Mouse (Mus musculus): Measurements from ENCODE around the gene Ppfia3. TPM values are rescaled to one million over a fixed set of nuclear protein-coding genes. Genes with fewer than 3 reads are reported as not detected.

The Ppfia3 gene
- total RNA-seq, 2 experiments from 2014 or later: 0.22 to 0.31 TPM

- DNase-seq: no peak
- intact Hi-C loops (cut with DNase I): no loop called here
Measured at GRCm38 (mm10) chr7:45356087-45356486, 10.7 kb downstream of the Ppfia3 start.

GRCm38 (mm10) chr7:45355318-45356020, 11.3 kb downstream of the Ppfia3 start:
- no peak for DNase-seq
- intact Hi-C loops (cut with DNase I): no loop called here

GRCm38 (mm10) chr7:45353041-45353440, 13.8 kb downstream of the Ppfia3 start:
- no peak for DNase-seq
- intact Hi-C loops (cut with DNase I): no loop called here

- no peak for DNase-seq
- intact Hi-C loops (cut with DNase I): no loop called here
Measured at GRCm38 (mm10) chr7:45346905-45347304, 19.9 kb downstream of the Ppfia3 start.

- peak in 1 of 2 experiments; percentile 37 for DNase-seq
- intact Hi-C loops (cut with DNase I): no loop called here
Measured at GRCm38 (mm10) chr7:45343543-45343942, 23.3 kb downstream of the Ppfia3 start.

GRCm38 (mm10) chr7:45342081-45342480, 24.7 kb downstream of the Ppfia3 start:
- no peak for DNase-seq
- intact Hi-C loops (cut with DNase I): no loop called here

- intact Hi-C loops (cut with DNase I): loop anchor here (2.0 kb wide), 1 partner anchor 33 kb away; no protein-coding TSS in a partner anchor
- peak; percentile 85 to 93 for DNase-seq
Measured at GRCm38 (mm10) chr7:45341303-45341702, 25.5 kb downstream of the Ppfia3 start.

GRCm38 (mm10) chr7:45340669-45341068, 26.1 kb downstream of the Ppfia3 start:
- peak; percentile 54 to 63 for DNase-seq
- intact Hi-C loops (cut with DNase I): loop anchor here (2.0 kb wide), 1 partner anchor 32 kb away; no protein-coding TSS in a partner anchor

- DNase-seq: no peak
- intact Hi-C loops (cut with DNase I): loop anchor here (2.0 kb wide), 1 partner anchor 31 kb away; no protein-coding TSS in a partner anchor
Measured at GRCm38 (mm10) chr7:45340066-45340442, 26.8 kb downstream of the Ppfia3 start.

GRCm38 (mm10) chr7:45339410-45340065, 27.3 kb downstream of the Ppfia3 start:
- intact Hi-C loops (cut with DNase I): loop anchor here (2.0 kb wide), 1 partner anchor 31 kb away; no protein-coding TSS in a partner anchor
- peak; percentile 68 to 70 for DNase-seq

GRCm38 (mm10) chr7:45338161-45338911, 28.5 kb downstream of the Ppfia3 start:
- DNase-seq: peak; percentile 35 to 46

GRCm38 (mm10) chr7:45337469-45337868, 29.4 kb downstream of the Ppfia3 start:
- no peak for DNase-seq
- intact Hi-C loops (cut with DNase I): no loop called here

More at GRCm38 (mm10) chr7:45338161-45338911, 28.5 kb downstream of the Ppfia3 start:
- intact Hi-C loops (cut with DNase I): no loop called here

GRCm38 (mm10) chr7:45336319-45336718, 30.5 kb downstream of the Ppfia3 start:
- DNase-seq: no peak
- intact Hi-C loops (cut with DNase I): no loop called here

GRCm38 (mm10) chr7:45335056-45335455, 31.8 kb downstream of the Ppfia3 start, which contains the start of gene Hrc:
TSS of gene Hrc (plus strand) at chr7:45335290.
- DNase-seq: peak; percentile 61 to 72

GRCm38 (mm10) chr7:45334605-45335004, 32.2 kb downstream of the Ppfia3 start:
- intact Hi-C loops (cut with DNase I): no loop called here
- peak; percentile 59 to 71 for DNase-seq

More at GRCm38 (mm10) chr7:45335056-45335455, 31.8 kb downstream of the Ppfia3 start, which contains the start of gene Hrc:
- intact Hi-C loops (cut with DNase I): no loop called here

GRCm38 (mm10) chr7:45333431-45333982, 33.3 kb downstream of the Ppfia3 start, which contains the start of gene Trpm4:
TSS of gene Trpm4 (minus strand) at chr7:45333780.
- intact Hi-C loops (cut with DNase I): no loop called here
- peak; percentile 93 to 95 for DNase-seq

- intact Hi-C loops (cut with DNase I): no loop called here
- peak; percentile 70 to 74 for DNase-seq
Measured at GRCm38 (mm10) chr7:45332685-45333425, 34.0 kb downstream of the Ppfia3 start.

GRCm38 (mm10) chr7:45331502-45331901, 35.3 kb downstream of the Ppfia3 start:
- intact Hi-C loops (cut with DNase I): no loop called here
- DNase-seq: no peak

GRCm38 (mm10) chr7:45328841-45329475, 37.9 kb downstream of the Ppfia3 start:
- DNase-seq: peak in 1 of 2 experiments; percentile 54
- intact Hi-C loops (cut with DNase I): no loop called here
